Mouse (Mus musculus) stomach, postnatal 0 days (tissue): ENCODE data around the gene Fignl1. TPM values are rescaled to one million over a fixed set of nuclear protein-coding genes. Genes with fewer than 3 reads are reported as not detected.
A peak's percentile ranks its signal among the peaks of the same experiment; 100 is the strongest.

Source experiments
- ATAC-seq: fragments of 200-750 bp; cut with Nextera tagmentation; 2 replicates; pipeline ENCODE4 v1.8.0; 2017; ENCODE audit not compliant: low FRiP score, low TSS enrichment
- DNase-seq: peaks from one replicate; pipeline ENCODE4 v3.0.0-alpha.2; 2016; ENCODE audit warnings: low spot score
- H3K27ac ChIP-seq: fragments of 300-500 bp; sonication (generic); replicated peaks from 2 replicates; pipeline ENCODE4 v1.5.1; 2014; ENCODE audit warnings: mild to moderate bottlenecking, control low read depth
- H3K27me3 ChIP-seq: fragments of 300-500 bp; sonication (generic); 2 replicates; pipeline ENCODE4 v1.6.1; 2014; ENCODE audit warnings: low read length; ENCODE audit not compliant: control insufficient read depth, insufficient read depth
- H3K36me3 ChIP-seq: fragments of 300-500 bp; sonication (generic); 2 replicates; pipeline ENCODE4 v1.6.1; 2014; ENCODE audit warnings: low read length, mixed read lengths; ENCODE audit not compliant: control insufficient read depth, insufficient read depth
- H3K4me1 ChIP-seq: fragments of 300-500 bp; sonication (generic); replicated peaks from 2 replicates; pipeline ENCODE4 v1.6.1; 2014; ENCODE audit warnings: antibody characterized with exemption; ENCODE audit not compliant: control insufficient read depth, insufficient read depth
- H3K4me2 ChIP-seq: fragments of 300-500 bp; sonication (generic); replicated peaks from 2 replicates; pipeline ENCODE4 v1.6.1; 2014; ENCODE audit warnings: low read depth, mild to moderate bottlenecking, control low read depth, moderate library complexity
- H3K4me3 ChIP-seq: fragments of 300-500 bp; sonication (generic); 2 replicates; pipeline ENCODE4 v1.5.1; 2014; ENCODE audit warnings: low read depth, low read length, control low read depth
- H3K9ac ChIP-seq: fragments of 300-500 bp; sonication (generic); 2 replicates; pipeline ENCODE4 v1.6.1; 2014; ENCODE audit warnings: mild to moderate bottlenecking, low read length, control low read depth, mixed read lengths
- H3K9me3 ChIP-seq: fragments of 300-500 bp; sonication (generic); 2 replicates; pipeline ENCODE4 v1.6.1; 2016; ENCODE audit warnings: low read length; ENCODE audit not compliant: control insufficient read depth
- CTCF ChIP-seq: IDR thresholded peaks from 2 replicates; pipeline ENCODE4 v1.5.1; 2016; ENCODE audit warnings: antibody characterized with exemption, low read depth, mild to moderate bottlenecking, moderate library complexity
- EP300 ChIP-seq: optimal IDR thresholded peaks from 2 replicates; pipeline ENCODE3; 2016; ENCODE audit warnings: antibody characterized with exemption
- WGBS: fragments of 180-500 bp; shearing (Covaris S2); extraction: QIAGEN DNeasy Blood & Tissue Kit; methylation state at CpG from one replicate; pipeline ENCODE4 v1.1.7; 2014; 5-methylcytosine and 5-hydroxymethylcytosine counted together
- polyA plus RNA-seq: library from polyadenylated mRNA; unstranded; fragments of >200 nt; fragmentation: Nextera tagmentation; extraction: Ambion mirVana; gene quantifications from 2 replicates; pipeline ENCODE4 v1.2.1, GENCODE M21; 2015

Fignl1 gene
- polyA plus RNA-seq, 1 experiment from 2014 or later: 10.5 TPM

GRCm38 (mm10) chr11:11844367-11844971, 35.7 kb upstream of the Fignl1 start:
- no peaks in the 10 kb centered on the region for H3K36me3 ChIP-seq
- ATAC-seq (peak; percentile 87), DNase-seq (peak; percentile 59)
- no peaks in the 10 kb centered on the region for H3K9me3 ChIP-seq
- peak overlapping the region; percentile 83 for H3K27ac ChIP-seq
- peak; percentile 89 for TF ChIP-seq EP300
- peak; percentile 81 for TF ChIP-seq CTCF
- no peak overlapping the region for H3K4me2 ChIP-seq
- no peak overlapping the region for H3K4me3 ChIP-seq
- H3K4me1 ChIP-seq: no peaks in the 10 kb centered on the region
- no peaks in the 10 kb centered on the region for H3K27me3 ChIP-seq
- 45% methylated on average over 13 of the region's 13 CpGs for WGBS
- H3K9ac ChIP-seq: no peak overlapping the region

DNA sequence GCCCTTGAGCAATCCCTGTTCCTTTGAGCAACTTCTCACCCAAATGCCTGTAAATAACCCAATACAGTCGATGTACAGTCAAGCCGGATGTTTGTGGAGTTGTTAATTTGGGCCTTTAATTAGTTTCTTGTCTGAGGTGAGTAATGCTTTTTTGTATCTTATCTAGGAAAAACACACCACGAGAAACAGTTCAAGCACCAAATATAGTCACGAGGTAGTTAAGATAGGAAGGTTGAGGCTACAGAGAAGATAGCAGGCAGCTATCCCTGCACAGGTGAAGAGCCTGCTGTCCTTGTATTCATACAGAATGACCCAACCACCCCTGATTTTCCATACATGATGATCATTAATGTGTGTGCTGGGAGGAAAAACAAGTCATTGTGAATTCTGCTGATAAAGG, 32.8 kb upstream of the Fignl1 start:
- Histone ChIP-seq H3K9me3 (no peaks in the 10 kb centered on the region), H3K4me3 (no peak overlapping the region), H3K27ac (no peak overlapping the region), H3K4me1 (no peaks in the 10 kb centered on the region; the same call in 1 of the 2 replicates), H3K9ac (no peak overlapping the region), H3K4me2 (no peak overlapping the region), H3K27me3 (no peaks in the 10 kb centered on the region), H3K36me3 (no peaks in the 10 kb centered on the region)
- DNase-seq (no peak), ATAC-seq (no peak)
- 53% methylated on average over 4 of the region's 4 CpGs for WGBS
- TF ChIP-seq EP300: no peak
- TF ChIP-seq CTCF: no peak

DNA sequence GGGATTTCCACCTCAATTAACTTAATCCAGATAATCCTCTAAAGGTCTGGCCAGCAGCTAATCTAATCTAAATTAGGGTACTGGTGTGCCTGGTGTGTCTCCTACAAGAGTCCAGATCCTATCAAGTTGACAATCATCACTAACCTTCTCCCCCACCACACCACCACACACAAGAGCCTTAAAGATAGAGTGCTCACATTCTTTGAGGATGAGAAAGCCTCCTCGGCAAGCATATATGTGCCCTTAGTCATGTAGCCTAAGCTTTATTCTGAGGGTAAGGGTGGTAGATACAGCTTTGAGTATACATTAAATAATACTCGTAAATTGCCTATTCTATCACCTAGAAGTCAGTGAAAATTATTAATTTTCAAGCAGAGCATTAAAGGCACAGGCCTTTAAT, 32.0 kb upstream of the Fignl1 start:
- H3K4me2 ChIP-seq: no peak overlapping the region
- WGBS: 70% methylated on average over 2 of the region's 2 CpGs
- no peaks in the 10 kb centered on the region for H3K36me3 ChIP-seq
- H3K27ac ChIP-seq: no peak overlapping the region
- H3K4me3 ChIP-seq: no peak overlapping the region
- H3K9ac ChIP-seq: no peak overlapping the region
- no peak for ATAC-seq
- no peak for DNase-seq
- no peaks in the 10 kb centered on the region for H3K9me3 ChIP-seq
- no peak for TF ChIP-seq CTCF
- no peak for TF ChIP-seq EP300
- no peaks in the 10 kb centered on the region; the same call in 1 of the 2 replicates for H3K4me1 ChIP-seq
- H3K27me3 ChIP-seq: no peaks in the 10 kb centered on the region

- no peak for TF ChIP-seq CTCF
- TF ChIP-seq EP300: no peak
- no peak overlapping the region for H3K9ac ChIP-seq
- no peak overlapping the region for H3K4me2 ChIP-seq
- no peak overlapping the region for H3K27ac ChIP-seq
- 89% methylated on average over 7 of the region's 7 CpGs for WGBS
- no peaks in the 10 kb centered on the region for H3K36me3 ChIP-seq
- no peaks in the 10 kb centered on the region for H3K9me3 ChIP-seq
- no peak overlapping the region for H3K4me3 ChIP-seq
- H3K27me3 ChIP-seq: no peaks in the 10 kb centered on the region
- ATAC-seq (no peak), DNase-seq (no peak)
- H3K4me1 ChIP-seq: no peaks in the 10 kb centered on the region; the same call in 1 of the 2 replicates
Measured at GRCm38 (mm10) chr11:11839874-11840273, 31.1 kb upstream of the Fignl1 start.

DNA sequence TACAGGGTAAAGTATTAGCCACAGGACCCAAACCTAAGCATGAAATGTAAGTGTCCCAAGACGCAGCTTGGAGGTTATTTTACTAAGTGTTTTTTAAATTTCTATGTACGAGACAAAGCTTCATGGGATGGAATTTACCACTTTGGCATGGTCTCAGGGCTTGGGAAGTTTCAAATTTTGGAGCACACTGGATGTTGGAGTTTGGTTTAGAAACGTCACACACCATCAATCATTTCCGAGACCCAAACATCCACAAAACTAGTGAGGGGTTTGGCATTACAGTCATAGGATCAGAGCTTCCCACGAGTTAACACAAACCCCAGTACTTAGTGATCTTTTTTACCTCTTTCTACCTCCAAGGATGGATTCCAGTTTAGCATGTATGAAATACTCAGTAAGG, 28.6 kb upstream of the Fignl1 start:
- no peak overlapping the region for H3K9ac ChIP-seq

DNA sequence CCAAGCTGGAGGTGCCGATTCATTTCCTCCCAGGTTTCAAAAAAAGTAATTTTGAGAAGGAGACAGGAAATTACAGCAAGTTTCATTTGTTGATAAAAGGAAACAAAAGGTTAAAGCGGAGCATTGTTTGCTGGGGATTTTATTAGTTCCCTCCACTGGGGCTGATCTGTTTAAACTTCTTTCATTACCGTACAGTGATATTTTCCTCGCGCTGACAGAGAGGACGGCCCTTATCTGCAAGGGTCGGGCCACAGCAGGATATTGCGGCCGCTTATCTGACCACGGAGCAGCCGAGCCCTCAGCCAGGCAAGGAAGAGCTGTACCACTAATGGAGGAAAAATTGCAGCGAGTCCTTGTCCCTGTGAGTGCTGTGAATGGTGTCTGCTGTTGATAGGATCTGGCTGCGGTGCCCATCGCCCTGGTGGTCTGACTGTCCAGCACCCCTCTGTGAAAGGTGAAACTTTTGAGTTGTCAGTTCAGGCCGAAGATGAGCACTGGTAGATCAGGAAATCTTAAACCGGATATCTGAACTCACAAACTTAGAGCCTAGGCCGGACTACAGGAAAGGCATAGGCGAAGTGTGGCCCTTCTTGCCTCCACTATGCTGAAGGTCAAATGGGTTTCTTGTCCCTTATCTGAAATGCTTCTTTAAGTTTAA, 28.1 kb upstream of the Fignl1 start:
- WGBS: 23% methylated on average over 18 of the region's 18 CpGs
- H3K4me2 ChIP-seq: peak overlapping the region; percentile 9; the same call in 1 of the 2 replicates
- peak overlapping the region; percentile 50; the same call in 1 of the 2 replicates for H3K27ac ChIP-seq
- no peak overlapping the region for H3K9ac ChIP-seq
- peaks cover 2% of the 10 kb centered on the region for H3K4me1 ChIP-seq
- no peaks in the 10 kb centered on the region for H3K9me3 ChIP-seq
- no peaks in the 10 kb centered on the region for H3K27me3 ChIP-seq
- H3K36me3 ChIP-seq: no peaks in the 10 kb centered on the region
- peak; percentile 58; the same call in 1 of the 2 replicates for ATAC-seq
- DNase-seq: peak; percentile 31
- TF ChIP-seq CTCF (no peak), EP300 (no peak)
- no peak overlapping the region for H3K4me3 ChIP-seq

More for the DNA sequence above, 28.6 kb upstream of the Fignl1 start:
- Histone ChIP-seq H3K9me3 (no peaks in the 10 kb centered on the region), H3K4me2 (peak overlapping the region; percentile 9; the same call in 1 of the 2 replicates), H3K27ac (peak overlapping the region; percentile 50; the same call in 1 of the 2 replicates), H3K4me3 (no peak overlapping the region), H3K36me3 (no peaks in the 10 kb centered on the region), H3K27me3 (no peaks in the 10 kb centered on the region), H3K4me1 (no peaks in the 10 kb centered on the region; the same call in 1 of the 2 replicates)
- DNase-seq (no peak), ATAC-seq (0 out of 2 replicates have a peak, but pooled peaks have one; percentile 7)
- 43% methylated on average over 5 of the region's 5 CpGs for WGBS
- TF ChIP-seq EP300: no peak
- no peak for TF ChIP-seq CTCF
